Mouse (Mus musculus) adrenal gland (tissue): ENCODE results near the gene Phactr1.

Source experiments
- intact Hi-C: fragments of 180-260 bp; cut with DNase I; formaldehyde crosslinking; loops from one replicate; pipeline ENCODE4 v1.15.1; 2025

Gene Phactr1

GRCm38 (mm10) chr13:42973561-42973960 is 293.1 kb downstream of the Phactr1 start:
- intact Hi-C loops: no loop called here

- intact Hi-C loops: no loop called here
Measured at GRCm38 (mm10) chr13:42973961-42974360, 293.5 kb downstream of the Phactr1 start.

- intact Hi-C loops: no loop called here
Measured at GRCm38 (mm10) chr13:42974506-42974905, 294.1 kb downstream of the Phactr1 start.

GRCm38 (mm10) chr13:42976144-42976543 is 295.7 kb downstream of the Phactr1 start:
- intact Hi-C loops: no loop called here

- intact Hi-C loops: no loop called here
Measured at GRCm38 (mm10) chr13:42976967-42977366, 296.5 kb downstream of the Phactr1 start.

GRCm38 (mm10) chr13:42980581-42980980 is 300.2 kb downstream of the Phactr1 start:
- intact Hi-C loops: no loop called here

GRCm38 (mm10) chr13:42982646-42983045 is 302.2 kb downstream of the Phactr1 start:
- intact Hi-C loops: no loop called here

GRCm38 (mm10) chr13:42985806-42986205 is 305.4 kb downstream of the Phactr1 start:
- intact Hi-C loops: no loop called here

- intact Hi-C loops: no loop called here
Measured at GRCm38 (mm10) chr13:42987931-42988579, 307.6 kb downstream of the Phactr1 start.

- intact Hi-C loops: no loop called here
Measured at GRCm38 (mm10) chr13:42989481-42989880, 309.1 kb downstream of the Phactr1 start.

GRCm38 (mm10) chr13:42990051-42990450 is 309.6 kb downstream of the Phactr1 start:
- intact Hi-C loops: no loop called here

- intact Hi-C loops: no loop called here
Measured at GRCm38 (mm10) chr13:42990493-42991111, 310.2 kb downstream of the Phactr1 start.

GRCm38 (mm10) chr13:42991164-42991563 is 310.7 kb downstream of the Phactr1 start:
- intact Hi-C loops: no loop called here

- intact Hi-C loops: no loop called here
Measured at GRCm38 (mm10) chr13:42992306-42992705, 311.9 kb downstream of the Phactr1 start.

- intact Hi-C loops: no loop called here
Measured at GRCm38 (mm10) chr13:42994276-42994675, 313.9 kb downstream of the Phactr1 start.

- intact Hi-C loops: no loop called here
Measured at GRCm38 (mm10) chr13:42996188-42996587, 315.8 kb downstream of the Phactr1 start.

GRCm38 (mm10) chr13:42999287-42999686 is 318.9 kb downstream of the Phactr1 start:
- intact Hi-C loops: no loop called here

GRCm38 (mm10) chr13:43005131-43005579 is 324.7 kb downstream of the Phactr1 start:
- intact Hi-C loops: no loop called here

GRCm38 (mm10) chr13:43008466-43008865 is 328.0 kb downstream of the Phactr1 start:
- intact Hi-C loops: no loop called here

GRCm38 (mm10) chr13:43009596-43009995 is 329.2 kb downstream of the Phactr1 start:
- intact Hi-C loops: no loop called here

- intact Hi-C loops: no loop called here
Measured at GRCm38 (mm10) chr13:43011516-43011915, 331.1 kb downstream of the Phactr1 start.

- intact Hi-C loops: no loop called here
Measured at GRCm38 (mm10) chr13:43013984-43014383, 333.6 kb downstream of the Phactr1 start.

GRCm38 (mm10) chr13:43015768-43016167 is 335.3 kb downstream of the Phactr1 start:
- intact Hi-C loops: no loop called here
